Mouse (Mus musculus): Measurements from ENCODE around the gene Adamts6. TPM values are rescaled to one million over a fixed set of nuclear protein-coding genes. Genes with fewer than 3 reads are reported as not detected.

Adamts6 gene
- 2.9 and 3.0 TPM in 2 replicates for polyA plus RNA-seq (2015; fragmentation: Nextera tagmentation; extraction: Ambion mirVana)

GRCm38 (mm10) chr13:104287366-104288225, at the start of gene Adamts6:
TSS of gene Adamts6 (plus strand) at chr13:104287835.

Other genes with a start within 250 kb of the Adamts6 start
- 9.8 and 11.4 TPM in 2 replicates for gene Nln, start 178.2 kb upstream of the Adamts6 start, polyA plus RNA-seq (2015; fragmentation: Nextera tagmentation; extraction: Ambion mirVana)
- 1.8 and 2.1 TPM in 2 replicates for gene Sgtb, start 178.1 kb upstream of the Adamts6 start, polyA plus RNA-seq (2015; fragmentation: Nextera tagmentation; extraction: Ambion mirVana)
- 39.6 and 43.4 TPM in 2 replicates for gene Trappc13, start 109.4 kb upstream of the Adamts6 start, polyA plus RNA-seq (2015; fragmentation: Nextera tagmentation; extraction: Ambion mirVana)
- 11.2 and 11.6 TPM in 2 replicates for gene Trim23, start 109.0 kb upstream of the Adamts6 start, polyA plus RNA-seq (2015; fragmentation: Nextera tagmentation; extraction: Ambion mirVana)
- gene Cenpk, start 59.2 kb upstream of the Adamts6 start, polyA plus RNA-seq (2015; fragmentation: Nextera tagmentation; extraction: Ambion mirVana) = 20.5 and 26.3 TPM in 2 replicates
- gene Ppwd1, start 59.0 kb upstream of the Adamts6 start, polyA plus RNA-seq (2015; fragmentation: Nextera tagmentation; extraction: Ambion mirVana) = 5.9 and 7.1 TPM in 2 replicates